Mouse (Mus musculus) intestine, embryonic 16.5 days (tissue): ENCODE results near the gene Chd5. TPM values are rescaled to one million over a fixed set of nuclear protein-coding genes. Genes with fewer than 3 reads are reported as not detected.

Source experiments
- ATAC-seq: fragments of 200-750 bp; cut with Nextera tagmentation; 2 replicates; pipeline ENCODE4 v1.8.0; 2017; ENCODE audit warnings: moderate TSS enrichment, moderate library complexity
- H3K27ac ChIP-seq: fragments of 300-500 bp; sonication (generic); 2 replicates; pipeline ENCODE4 v1.5.1; 2014; ENCODE audit warnings: mild to moderate bottlenecking, low read length
- H3K27me3 ChIP-seq: fragments of 300-500 bp; sonication (generic); replicated peaks from 2 replicates; pipeline ENCODE4 v1.6.1; 2014; ENCODE audit warnings: low read length, control low read depth, mixed read lengths; ENCODE audit not compliant: control insufficient read depth, insufficient read depth
- H3K36me3 ChIP-seq: fragments of 300-500 bp; sonication (generic); 2 replicates; pipeline ENCODE4 v1.6.1; 2014; ENCODE audit warnings: low read length, control low read depth; ENCODE audit not compliant: control insufficient read depth, insufficient read depth
- H3K4me1 ChIP-seq: fragments of 300-500 bp; sonication (generic); 2 replicates; pipeline ENCODE4 v1.6.1; 2014; ENCODE audit warnings: low read length, control low read depth, mixed read lengths; ENCODE audit not compliant: control insufficient read depth, insufficient read depth
- H3K4me2 ChIP-seq: fragments of 300-500 bp; sonication (generic); 2 replicates; pipeline ENCODE4 v1.6.1; 2014; ENCODE audit warnings: low read depth, low read length, control low read depth
- H3K4me3 ChIP-seq: fragments of 300-500 bp; sonication (generic); 2 replicates; pipeline ENCODE4 v1.5.1; 2014; ENCODE audit warnings: mild to moderate bottlenecking, low read length
- H3K9ac ChIP-seq: fragments of 300-500 bp; sonication (generic); 2 replicates; pipeline ENCODE4 v1.6.1; 2014; ENCODE audit warnings: low read depth, low read length
- H3K9me3 ChIP-seq: fragments of 300-500 bp; sonication (generic); 2 replicates; pipeline ENCODE4 v1.6.1; 2016; ENCODE audit warnings: low read length, control low read depth; ENCODE audit not compliant: control insufficient read depth
- WGBS: fragments of 180-500 bp; shearing (Covaris S2); extraction: QIAGEN DNeasy Blood & Tissue Kit; methylation state at CpG from one replicate; pipeline ENCODE4 v1.1.7; 2014; 5-methylcytosine and 5-hydroxymethylcytosine counted together
- polyA plus RNA-seq: library from polyadenylated mRNA; unstranded; fragments of >200 nt; fragmentation: Nextera tagmentation; extraction: Ambion mirVana; gene quantifications from 2 replicates; pipeline ENCODE4 v1.2.1, GENCODE M21; 2015

The Chd5 gene
- polyA plus RNA-seq, 1 experiment from 2014 or later: 1.5 TPM

DNA sequence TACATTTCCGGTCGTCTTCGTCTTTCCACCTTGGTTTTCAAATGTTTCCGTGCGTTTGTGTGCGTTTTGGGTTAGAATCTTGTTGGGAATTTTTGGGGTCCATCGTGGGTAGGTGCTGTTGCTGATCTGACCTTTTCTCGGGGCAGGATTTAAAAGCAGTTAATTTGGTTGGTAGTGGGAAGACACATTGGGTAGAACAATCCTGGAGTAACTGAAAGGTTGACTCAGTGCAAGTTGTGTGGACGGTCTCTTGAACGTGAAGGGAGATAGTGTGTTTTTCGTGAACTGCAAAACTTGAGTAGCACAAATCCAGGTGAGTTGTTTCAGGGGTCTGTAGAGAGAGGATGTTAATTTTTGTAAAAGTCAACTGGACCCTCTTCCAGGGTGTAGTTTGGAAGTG is 11.9 kb upstream of the Chd5 start:
- no peak overlapping the region for H3K27ac ChIP-seq
- WGBS: under 1% methylated on average over 11 of the region's 11 CpGs
- peak overlapping the region; percentile 99 for H3K4me3 ChIP-seq
- ATAC-seq: no peak
- H3K9ac ChIP-seq: peak overlapping the region; percentile 99
- H3K4me2 ChIP-seq: peak overlapping the region; percentile 73
- no peaks in the 10 kb centered on the region for H3K27me3 ChIP-seq
- H3K9me3 ChIP-seq: no peaks in the 10 kb centered on the region
- H3K4me1 ChIP-seq: peaks cover 16% of the 10 kb centered on the region
- peaks cover 22% of the 10 kb centered on the region for H3K36me3 ChIP-seq

DNA sequence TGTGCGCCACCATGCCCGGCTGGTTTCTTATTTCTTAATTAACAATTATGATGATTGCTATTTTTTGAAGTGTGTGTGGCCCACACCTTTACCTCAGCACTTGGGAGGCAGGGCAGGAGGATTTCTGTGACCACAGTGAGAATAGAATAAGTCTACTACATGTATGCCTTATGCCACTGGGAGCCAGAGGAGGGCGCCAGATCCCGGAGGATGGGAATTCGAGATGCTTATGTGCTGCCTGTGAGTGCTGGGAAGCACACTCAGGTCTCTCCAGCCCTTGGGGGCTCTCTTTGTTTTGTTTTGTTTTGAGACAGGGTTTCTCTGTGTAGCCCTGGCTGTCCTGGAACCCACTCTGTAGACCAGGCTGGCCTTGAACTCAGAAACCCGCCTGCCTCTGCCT is 9.8 kb upstream of the Chd5 start:
- no peaks in the 10 kb centered on the region for H3K9me3 ChIP-seq
- H3K4me1 ChIP-seq: peaks cover 16% of the 10 kb centered on the region
- no peaks in the 10 kb centered on the region for H3K27me3 ChIP-seq
- no peak overlapping the region for H3K9ac ChIP-seq
- H3K36me3 ChIP-seq: peaks cover 28% of the 10 kb centered on the region
- no peak overlapping the region for H3K27ac ChIP-seq
- no peak for ATAC-seq
- H3K4me3 ChIP-seq: no peak overlapping the region
- WGBS: 84% methylated on average over 6 of the region's 6 CpGs
- H3K4me2 ChIP-seq: no peak overlapping the region

DNA sequence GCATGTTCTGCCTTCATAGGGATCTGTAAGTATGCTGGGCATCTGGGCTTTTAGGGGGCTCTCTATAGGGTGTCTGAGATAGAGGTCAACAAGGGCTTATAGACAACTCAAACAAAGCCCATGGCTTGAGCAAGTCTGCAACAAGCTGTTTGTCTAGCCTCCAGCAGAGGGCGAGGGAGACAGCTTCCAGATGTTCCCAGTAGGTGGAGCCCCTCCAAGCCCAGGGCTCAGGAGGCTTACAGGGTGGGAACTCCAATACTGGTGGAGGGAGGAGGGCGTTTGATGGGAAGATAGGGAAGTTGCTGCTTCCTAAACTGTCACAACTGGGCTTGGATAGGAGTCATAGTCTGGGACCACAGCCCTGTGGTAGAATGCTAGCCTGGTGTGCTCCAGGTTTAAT is 5.5 kb upstream of the Chd5 start:
- Histone ChIP-seq H3K4me2 (no peak overlapping the region), H3K36me3 (peaks cover 37% of the 10 kb centered on the region), H3K9me3 (no peaks in the 10 kb centered on the region), H3K4me3 (no peak overlapping the region), H3K4me1 (0 out of 2 replicates have a peak, but pooled peaks cover under 1% of the 10 kb centered on the region), H3K27ac (no peak overlapping the region), H3K27me3 (peaks cover 10% of the 10 kb centered on the region), H3K9ac (no peak overlapping the region)
- ATAC-seq: peak; percentile 62
- 30% methylated on average over 2 of the region's 2 CpGs for WGBS

- H3K27ac ChIP-seq: no peak overlapping the region
- peaks cover 37% of the 10 kb centered on the region for H3K36me3 ChIP-seq
- ATAC-seq: no peak
- 95% methylated on average over 12 of the region's 12 CpGs for WGBS
- H3K4me3 ChIP-seq: no peak overlapping the region
- H3K4me2 ChIP-seq: no peak overlapping the region
- H3K4me1 ChIP-seq: peaks cover 3% of the 10 kb centered on the region; the same call in 1 of the 2 replicates
- peaks cover 15% of the 10 kb centered on the region for H3K27me3 ChIP-seq
- H3K9ac ChIP-seq: no peak overlapping the region
- no peaks in the 10 kb centered on the region for H3K9me3 ChIP-seq
These were observed 4.9 kb upstream of the Chd5 start for GRCm38 (mm10) chr4:152333587-152333986.

DNA sequence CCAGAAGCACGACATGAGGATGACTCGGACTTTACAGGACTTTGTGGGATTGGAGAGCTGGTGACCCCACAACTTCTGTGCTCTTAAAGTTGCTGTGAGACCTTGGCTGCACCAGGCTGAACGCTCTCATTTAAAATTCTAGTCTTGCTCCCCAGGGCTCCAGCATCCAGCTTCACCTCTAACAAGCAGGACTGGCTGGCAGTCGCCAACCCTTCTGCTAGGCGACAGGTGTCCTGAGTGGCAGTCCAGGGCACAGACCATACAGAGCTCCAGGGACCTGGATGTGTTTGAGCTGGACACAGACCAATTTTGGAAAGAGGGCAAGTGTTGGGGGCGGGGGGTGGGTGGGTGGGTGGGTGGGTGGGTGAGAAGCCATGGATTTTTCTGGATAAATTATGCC is 679 bp upstream of the Chd5 start:
- no peak overlapping the region for H3K27ac ChIP-seq
- H3K36me3 ChIP-seq: peaks cover 15% of the 10 kb centered on the region
- 34% methylated on average over 6 of the region's 6 CpGs for WGBS
- H3K9ac ChIP-seq: no peak overlapping the region
- no peak overlapping the region for H3K4me2 ChIP-seq
- H3K27me3 ChIP-seq: peaks cover 40% of the 10 kb centered on the region
- no peaks in the 10 kb centered on the region for H3K9me3 ChIP-seq
- ATAC-seq: no peak
- H3K4me3 ChIP-seq: no peak overlapping the region
- peaks cover 14% of the 10 kb centered on the region for H3K4me1 ChIP-seq

- no peak overlapping the region for H3K27ac ChIP-seq
- peak overlapping the region; percentile 55 for H3K9ac ChIP-seq
- H3K36me3 ChIP-seq: peaks cover 3% of the 10 kb centered on the region
- ATAC-seq: no peak
- peaks cover 25% of the 10 kb centered on the region for H3K4me1 ChIP-seq
- H3K27me3 ChIP-seq: peaks cover 40% of the 10 kb centered on the region
- WGBS: 2% methylated on average over 20 of the region's 26 CpGs
- H3K9me3 ChIP-seq: no peaks in the 10 kb centered on the region
- H3K4me2 ChIP-seq: peak overlapping the region; percentile 96
- H3K4me3 ChIP-seq: peak overlapping the region; percentile 55
These were observed 891 bp downstream of the Chd5 start for GRCm38 (mm10) chr4:152339293-152339790.

DNA sequence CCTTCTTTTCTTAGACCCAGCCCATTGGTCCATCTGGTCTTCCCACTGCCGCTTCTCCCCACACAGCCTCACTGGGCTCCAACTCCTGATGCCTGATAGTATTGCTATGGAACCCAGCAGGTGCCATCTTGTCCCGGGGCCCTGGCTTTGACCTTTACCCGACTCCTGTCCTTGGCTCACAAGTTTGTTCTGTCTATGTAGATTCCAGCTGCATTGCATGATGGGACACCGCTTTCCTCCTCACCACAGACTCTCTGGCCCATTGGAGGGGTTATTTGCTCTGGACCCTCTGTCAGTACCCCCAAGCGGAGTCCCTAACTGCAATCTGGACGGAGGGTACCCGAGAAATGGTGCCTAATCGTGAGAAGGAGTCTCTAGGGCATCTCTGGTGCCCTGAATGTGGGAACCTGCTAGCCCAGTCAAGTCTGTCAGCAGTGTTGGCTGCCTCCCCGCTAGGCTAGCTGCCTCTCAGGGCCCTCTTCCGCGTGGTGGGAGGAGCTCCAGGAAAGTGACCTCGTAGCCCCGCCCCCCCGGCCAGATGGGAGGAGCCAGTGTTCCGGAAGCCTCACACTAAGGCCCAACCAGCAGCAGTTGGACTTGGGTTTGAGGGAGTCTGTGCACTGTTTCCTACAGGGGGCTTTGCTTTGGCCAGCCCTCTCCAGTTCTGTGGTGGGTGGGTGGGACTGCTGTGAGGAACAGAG is 2.3 kb downstream of the Chd5 start:
- H3K27me3 ChIP-seq: peaks cover 40% of the 10 kb centered on the region
- WGBS: 38% methylated on average over 15 of the region's 15 CpGs
- ATAC-seq: no peak; the same call in 1 of the 2 replicates

DNA sequence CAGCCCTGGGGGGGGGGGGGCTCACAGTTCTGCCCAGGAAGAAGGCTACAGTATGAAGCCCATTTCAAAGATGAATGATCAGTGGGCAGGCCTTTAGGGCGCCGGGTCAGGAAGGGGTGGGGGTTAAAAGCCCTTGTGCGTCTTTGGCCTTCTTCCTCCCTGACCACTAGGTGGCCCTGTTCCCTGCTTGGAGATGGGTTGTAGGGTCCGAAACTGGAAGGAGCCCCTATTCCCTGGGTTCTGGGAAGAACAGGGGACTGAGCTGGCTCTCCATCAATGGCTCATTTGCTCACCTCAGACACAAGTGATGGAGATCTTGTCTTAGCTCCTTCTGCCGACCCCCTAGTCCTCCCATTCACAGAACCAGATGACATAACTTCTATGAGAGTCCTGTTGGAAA is 4.8 kb downstream of the Chd5 start:
- ATAC-seq: no peak
- H3K9me3 ChIP-seq: no peaks in the 10 kb centered on the region
- peaks cover 36% of the 10 kb centered on the region for H3K4me1 ChIP-seq
- no peak overlapping the region for H3K4me2 ChIP-seq
- no peaks in the 10 kb centered on the region for H3K36me3 ChIP-seq
- no peak overlapping the region for H3K4me3 ChIP-seq
- H3K27me3 ChIP-seq: peaks cover 32% of the 10 kb centered on the region
- H3K27ac ChIP-seq: no peak overlapping the region
- 9% methylated on average over 5 of the region's 5 CpGs for WGBS
- no peak overlapping the region for H3K9ac ChIP-seq

More for the DNA sequence above, 2.3 kb downstream of the Chd5 start:
- H3K4me1 ChIP-seq: peaks cover 36% of the 10 kb centered on the region
- H3K36me3 ChIP-seq: no peaks in the 10 kb centered on the region
- H3K4me2 ChIP-seq: no peak overlapping the region
- no peak overlapping the region for H3K4me3 ChIP-seq
- H3K9me3 ChIP-seq: no peaks in the 10 kb centered on the region
- no peak overlapping the region for H3K27ac ChIP-seq
- no peak overlapping the region for H3K9ac ChIP-seq

DNA sequence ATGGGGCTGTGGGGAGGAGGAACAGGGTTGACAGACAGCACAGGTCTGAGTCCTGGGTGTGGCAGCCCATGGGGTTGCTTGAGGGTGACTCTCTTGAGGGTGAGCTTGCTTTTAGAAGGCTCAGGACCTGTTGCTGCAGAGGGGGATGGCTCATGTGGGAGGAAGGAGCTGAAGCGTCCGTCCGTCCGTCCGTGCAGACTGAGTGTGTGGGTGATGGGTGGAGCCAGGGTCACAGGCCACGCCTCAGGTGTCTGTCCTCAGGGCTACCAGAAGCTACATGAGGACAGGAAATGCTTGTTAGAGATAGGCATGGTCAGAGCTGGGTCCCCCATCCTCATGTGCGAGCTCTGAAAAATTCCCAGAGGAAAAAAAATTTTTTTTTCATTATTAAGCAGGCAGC is 6.2 kb downstream of the Chd5 start:
- peak; percentile 34 for ATAC-seq
- H3K27me3 ChIP-seq: peaks cover 21% of the 10 kb centered on the region
- H3K27ac ChIP-seq: no peak overlapping the region
- H3K9me3 ChIP-seq: no peaks in the 10 kb centered on the region
- WGBS: 46% methylated on average over 7 of the region's 7 CpGs
- no peaks in the 10 kb centered on the region for H3K36me3 ChIP-seq
- peaks cover 26% of the 10 kb centered on the region for H3K4me1 ChIP-seq
- H3K4me2 ChIP-seq: no peak overlapping the region
- no peak overlapping the region for H3K9ac ChIP-seq
- H3K4me3 ChIP-seq: no peak overlapping the region
